Mouse (Mus musculus): ENCODE measurements at regions not wholly inside any gene's neighbourhood (a gene's known extent, or its start where the extent isn't known, plus 50 kb on each side); places are given as distances from the start of the nearest gene placed in this dataset.

DNA sequence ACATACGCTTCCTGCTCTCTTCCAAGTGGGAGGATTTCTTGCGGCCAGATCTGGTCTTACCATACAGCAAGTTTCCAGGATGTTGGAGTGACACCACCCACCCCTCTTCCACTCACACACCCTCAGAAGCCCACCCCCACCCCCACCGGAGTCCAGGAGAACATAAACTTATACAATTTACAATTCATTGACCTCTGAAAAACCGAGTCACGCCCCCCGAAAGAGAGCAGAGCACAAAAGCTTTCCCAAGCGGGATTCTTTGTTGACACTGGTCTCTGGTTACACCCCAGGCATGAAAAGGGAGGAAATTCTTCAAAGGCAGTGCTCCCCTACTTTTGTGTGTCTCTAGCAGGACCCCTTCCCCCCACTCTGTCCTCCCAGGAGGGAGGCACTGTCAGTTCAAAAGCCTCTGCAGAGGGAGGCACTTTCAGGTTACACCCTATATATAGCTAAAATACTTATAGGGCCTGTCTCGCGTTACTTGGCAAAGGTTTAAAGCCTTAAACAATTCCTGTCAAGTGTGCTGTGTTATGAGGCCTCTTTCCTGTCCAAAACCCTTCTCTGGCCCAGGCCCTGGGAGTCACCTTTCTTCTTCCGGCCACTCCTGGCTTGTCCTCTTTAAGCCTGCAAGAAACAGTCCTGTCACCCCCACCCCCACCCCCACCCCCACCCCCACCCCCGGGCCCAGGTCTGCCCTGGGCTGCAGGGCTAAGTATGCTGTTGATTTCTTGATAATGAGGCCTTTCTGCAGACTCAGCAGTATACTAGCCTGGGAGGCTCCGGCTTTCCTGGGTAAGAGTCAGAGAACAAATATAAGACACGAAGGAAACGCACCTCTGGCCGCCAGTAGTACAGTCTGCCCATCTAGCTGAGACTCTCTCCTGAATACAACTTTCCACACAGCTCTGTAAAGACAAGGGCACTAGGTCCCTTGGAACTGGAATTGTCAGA, 63.6 kb upstream of the Klf3 start:
- no peak for DNase-seq

DNA sequence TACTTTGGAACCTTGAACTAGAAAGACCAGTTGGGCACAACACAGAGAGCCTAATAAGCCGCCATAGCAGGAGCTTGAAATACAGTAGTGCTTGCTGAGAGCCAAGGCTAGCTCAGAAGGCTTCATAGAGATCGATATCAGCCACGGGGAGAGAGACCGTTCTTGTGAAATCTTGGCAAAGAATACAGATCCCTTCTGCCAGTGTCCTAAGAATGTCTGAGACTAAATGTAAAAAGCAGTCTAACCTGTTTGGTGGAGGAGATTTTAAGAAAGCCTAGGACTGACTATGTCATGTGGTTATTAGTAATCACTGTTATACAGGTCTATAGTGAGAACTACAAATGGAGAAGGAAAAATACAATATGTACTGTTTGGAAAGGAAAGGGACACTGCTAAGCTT, 59.1 kb upstream of the Klf3 start:
- DNase-seq, result no peak

DNA sequence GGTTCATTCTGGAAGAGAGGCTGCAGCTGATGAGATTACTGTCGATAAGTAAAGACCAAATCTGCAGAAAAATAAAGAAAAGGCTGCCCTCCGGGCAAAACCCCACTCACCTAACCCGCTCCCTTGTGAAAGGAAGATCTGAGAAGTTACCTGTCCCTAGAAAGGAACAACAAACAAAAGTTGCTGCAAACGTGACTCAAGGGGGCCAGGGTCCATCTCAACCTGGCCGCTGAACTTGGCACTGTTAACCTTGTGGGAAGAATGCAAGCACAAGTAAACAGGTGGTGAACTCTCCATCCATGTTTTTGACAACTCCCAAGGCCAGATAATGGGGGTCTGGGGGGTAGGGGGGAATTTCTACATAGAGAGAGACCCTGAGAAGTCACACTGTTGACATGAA, 58.7 kb upstream of the Klf3 start:
- DNase-seq, result no peak

DNA sequence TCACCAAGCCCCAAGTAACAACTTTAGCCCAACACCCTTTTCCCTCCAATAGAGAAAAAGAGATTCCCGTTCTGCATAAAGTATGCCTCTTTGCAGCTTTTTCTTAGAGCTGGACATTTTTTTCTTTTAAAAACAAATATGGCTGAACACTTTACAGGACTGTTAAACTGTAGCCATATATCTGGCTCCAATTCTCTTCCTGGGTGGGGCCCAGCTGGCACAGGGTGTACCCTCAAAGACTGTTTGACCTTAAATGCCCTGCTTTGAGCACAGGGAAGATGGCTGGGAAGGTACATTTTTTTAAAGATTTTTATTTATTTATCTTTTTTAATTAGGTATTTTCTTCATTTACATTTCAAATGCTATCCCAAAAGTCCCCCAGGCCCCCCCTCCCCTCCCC, 55.7 kb upstream of the Klf3 start:
- DNase-seq, result no peak

DNA sequence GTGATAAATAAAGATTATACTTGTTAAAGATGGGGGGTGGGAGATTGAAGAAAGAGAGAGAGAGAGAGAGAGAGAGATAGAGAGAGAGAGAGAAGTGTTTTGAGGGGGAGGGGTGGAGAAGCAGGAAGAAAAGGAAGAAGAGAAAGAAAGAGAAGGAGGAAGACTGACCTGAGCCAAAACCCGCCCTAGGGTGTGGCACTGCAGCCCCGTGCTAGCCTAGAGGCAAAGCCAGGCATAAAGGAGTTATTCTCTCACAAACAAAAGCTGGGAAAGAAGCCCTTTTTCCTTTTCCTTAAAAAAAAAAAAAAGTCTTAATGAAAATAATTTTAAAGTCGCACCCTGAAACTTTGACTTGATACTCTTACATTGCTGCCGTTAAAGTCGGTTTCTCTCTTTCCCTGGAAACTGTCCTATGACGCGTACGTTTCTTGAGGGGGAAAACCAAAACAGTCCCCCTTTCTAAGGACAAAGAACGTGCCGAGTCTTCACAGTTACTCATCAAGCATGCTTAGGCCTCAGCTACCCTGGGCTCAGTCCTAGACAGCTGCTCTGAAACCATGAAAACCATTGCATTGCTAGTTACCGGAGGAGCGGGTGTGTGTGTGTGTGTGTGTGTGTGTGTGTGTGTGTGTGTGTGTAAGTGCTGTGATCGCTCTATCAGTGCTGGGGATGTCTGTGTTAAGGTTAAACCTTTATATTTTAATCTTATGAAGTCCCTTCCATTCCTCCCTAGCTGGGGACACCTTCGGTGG, 53.6 kb upstream of the Klf3 start:
- no peak for DNase-seq

DNA sequence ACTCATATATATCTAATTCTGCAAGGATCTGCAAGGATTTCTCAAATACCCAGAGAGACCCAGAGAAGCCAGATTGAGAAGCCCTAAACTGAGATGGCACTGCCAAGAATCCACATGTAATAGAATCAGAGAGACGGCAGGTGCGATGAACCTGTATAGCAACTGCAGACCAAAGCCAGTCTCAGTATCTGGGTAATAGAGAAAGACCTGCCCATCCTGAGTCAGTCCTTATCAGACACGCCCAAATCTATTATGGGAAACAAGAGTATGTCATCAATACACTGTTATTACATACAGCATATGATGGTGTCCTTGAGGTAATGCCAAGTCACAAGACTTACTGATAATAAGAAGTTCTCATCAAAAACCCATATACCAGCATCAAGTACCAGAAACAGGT, 52.8 kb upstream of the Klf3 start:
- no peak for DNase-seq

DNA sequence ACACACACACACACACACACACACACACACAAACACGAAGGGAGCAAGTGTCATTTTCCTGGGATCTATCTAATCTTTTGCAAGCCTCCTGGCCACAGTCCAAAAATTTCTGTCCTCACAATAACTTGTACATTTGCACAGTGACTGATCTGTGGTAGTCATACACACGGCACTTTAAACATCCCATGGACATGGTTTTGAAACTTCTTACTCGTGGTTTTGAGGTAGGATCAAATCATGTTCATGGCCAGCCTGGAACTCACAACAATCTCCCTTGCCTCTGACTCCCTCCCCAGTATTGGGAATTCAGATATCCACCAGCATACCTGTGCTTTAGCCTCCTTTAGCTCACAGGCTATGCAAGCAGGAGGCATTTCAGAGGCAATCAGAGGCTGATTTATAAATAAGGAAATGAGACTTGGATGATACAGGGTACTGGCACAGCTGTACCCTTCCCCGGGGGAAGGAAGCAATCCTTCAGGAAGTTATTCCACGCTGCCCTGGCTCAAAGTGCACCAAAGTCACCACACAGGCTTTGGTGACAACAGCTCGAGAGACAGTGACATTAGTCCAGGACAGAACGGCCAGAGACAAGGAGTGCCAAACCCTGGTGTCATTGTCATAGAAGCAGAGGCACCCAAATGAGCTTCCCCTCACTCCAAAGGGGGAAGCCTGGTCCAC, 52.1 kb upstream of the Klf3 start:
- peak; percentile 56 for DNase-seq

DNA sequence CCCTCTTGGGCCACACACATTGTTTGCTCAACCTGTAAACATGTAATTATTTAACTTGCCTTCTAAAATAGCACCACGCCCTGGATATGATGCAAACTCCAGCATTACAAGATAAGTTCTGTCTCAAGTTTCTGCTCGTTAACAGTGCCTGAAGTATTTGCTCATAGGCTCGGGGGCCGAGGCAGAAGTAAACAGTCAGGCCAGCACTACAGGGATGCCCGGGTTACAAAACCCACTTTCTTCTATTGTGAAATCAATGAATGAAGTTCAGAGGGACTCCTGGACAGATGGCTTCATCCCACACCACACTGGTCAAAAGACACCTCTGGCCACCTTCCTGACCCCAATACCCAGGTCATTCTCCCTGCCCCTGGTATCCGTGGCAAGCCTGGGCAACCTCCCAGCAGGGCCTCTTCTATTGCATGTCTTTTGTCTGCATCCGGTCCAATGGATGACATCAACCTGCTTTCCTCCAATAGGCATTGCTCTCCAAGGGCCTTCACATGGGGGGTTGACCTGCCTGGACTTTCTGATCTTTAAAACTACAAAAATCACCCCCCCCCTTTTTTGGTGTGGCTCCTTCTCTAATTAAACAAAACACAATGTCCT, 49.9 kb upstream of the Klf3 start:
- DNase-seq, result no peak

Small RNA genes in the stretch of these regions (microRNA-seq; reads per million reads assigned to microRNA genes)
- gene Gm25306, result 0 reads per million in 2 experiments

All from adrenal gland, postnatal 14 days (tissue).